27 mouse cellular contexts compared by ENCODE assay signal in the genomic region with DNA sequence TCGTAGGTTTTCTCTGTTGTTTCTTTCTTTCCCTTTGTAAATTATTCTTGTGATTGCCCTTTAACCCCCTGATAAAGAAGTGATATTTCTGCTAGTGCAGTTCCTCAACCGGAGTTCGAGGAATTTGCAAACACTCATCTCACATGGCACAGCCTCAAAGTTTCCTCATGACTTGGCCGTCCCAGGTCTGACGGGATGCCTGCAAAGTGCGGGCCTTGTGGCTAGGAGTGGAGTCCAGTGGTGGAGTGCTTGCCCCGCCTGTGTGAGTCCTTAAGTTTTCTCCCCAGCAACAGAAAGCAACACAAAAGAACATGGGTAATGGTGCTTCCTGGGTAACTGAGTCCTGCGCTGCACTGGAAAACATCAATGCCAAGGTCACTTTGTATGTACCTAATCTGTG.
DNase-seq lines count a peak whose midpoint lies in the region; ATAC-seq lines count a peak whose summit lies in the region.
"Had no signal": no experiment of that assay in that cellular context is flagged by ENCODE, and none has a peak within 500 bp of the region (broad histone marks: within the 10 kb centered on the region; RNA-seq: fewer than 3 reads in every experiment).

No protein-coding gene starts in this region.

- no peak overlapping the region for H3K9ac ChIP-seq in midbrain, embryonic 11.5 days (ENCODE audit: low read length)
- no peak overlapping the region for H3K9ac ChIP-seq in heart, embryonic 11.5 days (ENCODE audit: low read depth, low read length)
- H3K9ac ChIP-seq: forebrain, embryonic 13.5 days; hindbrain, embryonic 12.5 days; intestine, embryonic 15.5 days; liver, embryonic 14.5 days; lung, embryonic 15.5 days had no signal

- DNase-seq in midbrain, embryonic 11.5 days (ENCODE audit: low spot score, missing footprints) = peak; percentile 60
- no peak for DNase-seq in midbrain, embryonic 10.5 days (ENCODE audit: low spot score)
- peak; percentile 16 for DNase-seq in lung, postnatal 10 days
- DNase-seq in embryo, embryonic 10 days (ENCODE audit: low spot score) = no peak
- DNase-seq in spleen, postnatal 36 days (ENCODE audit: low spot score in 2 of 2) = no peak
- DNase-seq: adrenal gland, postnatal 14 days; cerebellum, adult 2 months; cerebellum, postnatal 25 days; gastrocnemius, postnatal 36 days; heart, postnatal 36 days; kidney, adult 9 months; kidney, postnatal 10 days; liver; right cerebral cortex, postnatal 25 days; thymus, adult 2 months; thymus, postnatal 36 days had no signal

- ATAC-seq in midbrain, embryonic 11.5 days (ENCODE audit: low FRiP score) = no peak
- no peak for ATAC-seq in heart, embryonic 11.5 days (replicated peaks; ENCODE audit: insufficient number of reproducible peaks, low FRiP score, low TSS enrichment)
- ATAC-seq: CD4-positive, CD25-positive, alpha-beta regulatory T cell, adult 4 months; forebrain, embryonic 13.5 days; hindbrain, postnatal 0 days; intestine, embryonic 15.5 days; midbrain, embryonic 16.5 days had no signal

- H3K4me2 ChIP-seq in midbrain, embryonic 11.5 days = no peak overlapping the region
- H3K4me2 ChIP-seq in heart, embryonic 11.5 days = no peak overlapping the region
- H3K4me2 ChIP-seq: forebrain, embryonic 13.5 days; hindbrain, embryonic 12.5 days; intestine, embryonic 15.5 days; lung, embryonic 15.5 days had no signal

- WGBS in midbrain, embryonic 11.5 days = 86% methylated on average over 8 of the region's 8 CpGs
- WGBS in midbrain, embryonic 10.5 days = 91% methylated on average over 8 of the region's 8 CpGs
- 56% methylated on average over 8 of the region's 8 CpGs for WGBS in macrophage (ENCODE audit: missing documents)
- 73% methylated on average over 8 of the region's 8 CpGs for WGBS in heart, embryonic 11.5 days (ENCODE audit: insufficient replicate concordance)

- H3K9me3 ChIP-seq in midbrain, embryonic 11.5 days (ENCODE audit: control insufficient read depth, low read length) = no peaks in the 10 kb centered on the region
- no peaks in the 10 kb centered on the region for H3K9me3 ChIP-seq in midbrain, embryonic 10.5 days (replicated peaks)
- no peaks in the 10 kb centered on the region for H3K9me3 ChIP-seq in heart, embryonic 11.5 days (replicated peaks; ENCODE audit: control insufficient read depth, low read length)
- H3K9me3 ChIP-seq: forebrain, embryonic 13.5 days; heart, embryonic 10.5 days; hindbrain, embryonic 12.5 days; intestine, embryonic 15.5 days; lung, embryonic 15.5 days had no signal

- H3K36me3 ChIP-seq in midbrain, embryonic 11.5 days (ENCODE audit: control insufficient read depth, insufficient read depth, low read length) = no peaks in the 10 kb centered on the region
- no peaks in the 10 kb centered on the region for H3K36me3 ChIP-seq in midbrain, embryonic 10.5 days
- H3K36me3 ChIP-seq in macrophage (ENCODE audit: inconsistent target) = no peaks in the 10 kb centered on the region
- H3K36me3 ChIP-seq in heart, embryonic 11.5 days (ENCODE audit: control insufficient read depth, insufficient read depth, low read length) = no peaks in the 10 kb centered on the region
- H3K36me3 ChIP-seq: heart, embryonic 10.5 days; hindbrain, embryonic 12.5 days; intestine, embryonic 15.5 days; lung, embryonic 15.5 days had no signal

- H3K27me3 ChIP-seq in midbrain, embryonic 11.5 days (ENCODE audit: control insufficient read depth, insufficient read depth, low read length) = no peaks in the 10 kb centered on the region
- no peaks in the 10 kb centered on the region for H3K27me3 ChIP-seq in midbrain, embryonic 10.5 days (ENCODE audit: low read depth, poor library complexity, severe bottlenecking)
- H3K27me3 ChIP-seq in heart, embryonic 11.5 days (ENCODE audit: control insufficient read depth, insufficient read depth, low read length) = no peaks in the 10 kb centered on the region
- H3K27me3 ChIP-seq: forebrain, embryonic 13.5 days; hindbrain, embryonic 12.5 days; intestine, embryonic 15.5 days; lung, embryonic 15.5 days had no signal

- H3K4me1 ChIP-seq in midbrain, embryonic 11.5 days (ENCODE audit: control insufficient read depth, insufficient read depth, low read length) = no peaks in the 10 kb centered on the region
- H3K4me1 ChIP-seq in midbrain, embryonic 10.5 days = no peaks in the 10 kb centered on the region
- no peaks in the 10 kb centered on the region for H3K4me1 ChIP-seq in heart, embryonic 11.5 days (ENCODE audit: control insufficient read depth, insufficient read depth, low read length)
- H3K4me1 ChIP-seq: forebrain, embryonic 13.5 days; heart, embryonic 10.5 days; hindbrain, embryonic 12.5 days; intestine, embryonic 15.5 days; lung, embryonic 15.5 days had no signal

- no peak overlapping the region for H3K4me3 ChIP-seq in midbrain, embryonic 11.5 days (ENCODE audit: low read depth, low read length)
- H3K4me3 ChIP-seq in midbrain, embryonic 10.5 days = no peak overlapping the region
- no peak overlapping the region for H3K4me3 ChIP-seq in macrophage (ENCODE audit: inconsistent target)
- H3K4me3 ChIP-seq in heart, embryonic 11.5 days (ENCODE audit: low read depth, low read length) = no peak overlapping the region
- H3K4me3 ChIP-seq: forebrain, embryonic 13.5 days; heart, embryonic 10.5 days; hindbrain, embryonic 12.5 days; intestine, embryonic 15.5 days; lung, embryonic 15.5 days had no signal

- no peak overlapping the region for H3K27ac ChIP-seq in midbrain, embryonic 11.5 days (ENCODE audit: low read depth, low read length)
- no peak overlapping the region for H3K27ac ChIP-seq in midbrain, embryonic 10.5 days (replicated peaks)
- H3K27ac ChIP-seq in macrophage = 0 out of 2 replicates have a peak overlapping the region, but pooled peaks have one; percentile 13
- no peak overlapping the region for H3K27ac ChIP-seq in heart, embryonic 11.5 days (ENCODE audit: low read depth, low read length)
- H3K27ac ChIP-seq: forebrain, embryonic 13.5 days; heart, embryonic 10.5 days; hindbrain, embryonic 12.5 days; hindbrain, postnatal 0 days; intestine, embryonic 15.5 days; liver, embryonic 14.5 days; lung, embryonic 15.5 days had no signal

- no peaks in the 10 kb centered on the region for H3K79me2 ChIP-seq in macrophage (ENCODE audit: inconsistent target)

Comparison
In these comparisons a context has a peak if more than half of its experiments do, and no peak if none do; other contexts are left out.
1. DNase-seq: peak in midbrain, embryonic 11.5 days (single experiment) and lung, postnatal 10 days (single experiment); none in midbrain, embryonic 10.5 days (single experiment), embryo, embryonic 10 days (single experiment) and spleen, postnatal 36 days (0 of 2).